Mouse (Mus musculus) urinary bladder, postnatal 4 days (tissue): ENCODE measurements around the gene Fxyd2.

Experiments used
- DNase-seq, 2 experiments: peaks; one replicate each; pipeline ENCODE4 v3.0.0; 2021 to 2022; ENCODE audit warnings: low spot score in 2 of 2

Fxyd2 gene

GRCm38 (mm10) chr9:45429392-45429791 lies 29.9 kb downstream of the Fxyd2 start:
- no peak for DNase-seq

GRCm38 (mm10) chr9:45429951-45430697 lies 30.7 kb downstream of the Fxyd2 start:
- no peak for DNase-seq

GRCm38 (mm10) chr9:45430698-45430959 lies 31.2 kb downstream of the Fxyd2 start:
- DNase-seq, result no peak

- DNase-seq, result no peak
These were observed 31.7 kb downstream of the Fxyd2 start for GRCm38 (mm10) chr9:45431150-45431549.

- DNase-seq, result no peak
These were observed 33.2 kb downstream of the Fxyd2 start for GRCm38 (mm10) chr9:45432639-45433038.

- DNase-seq, result no peak
These were observed 33.6 kb downstream of the Fxyd2 start for GRCm38 (mm10) chr9:45433119-45433518.

- no peak for DNase-seq
These were observed 34.7 kb downstream of the Fxyd2 start for GRCm38 (mm10) chr9:45434171-45434570.

DNA sequence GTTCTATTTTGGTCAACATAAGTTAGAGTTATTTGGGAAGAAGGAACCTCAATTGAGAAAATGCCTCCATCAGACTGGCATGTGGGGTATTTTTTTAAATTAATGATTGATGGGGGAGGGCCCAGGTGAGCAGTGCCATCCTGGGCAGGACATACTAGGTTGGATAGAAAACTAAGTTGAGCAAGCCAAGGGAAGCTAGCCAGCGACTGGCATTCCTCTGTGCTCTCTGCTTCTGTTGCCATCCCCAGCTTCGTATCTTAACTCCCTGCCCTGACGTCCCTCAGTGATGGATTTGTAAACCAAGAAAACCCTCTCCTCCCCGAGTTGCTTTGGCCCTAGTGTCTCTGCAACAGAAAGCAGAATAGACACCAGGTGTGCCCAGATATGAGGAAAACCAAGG lies 39.6 kb downstream of the Fxyd2 start:
- no peak for DNase-seq

GRCm38 (mm10) chr9:45440083-45440784 lies 40.8 kb downstream of the Fxyd2 start:
- no peak for DNase-seq

- no peak for DNase-seq
These were observed 44.9 kb downstream of the Fxyd2 start for GRCm38 (mm10) chr9:45444251-45444798.

DNA sequence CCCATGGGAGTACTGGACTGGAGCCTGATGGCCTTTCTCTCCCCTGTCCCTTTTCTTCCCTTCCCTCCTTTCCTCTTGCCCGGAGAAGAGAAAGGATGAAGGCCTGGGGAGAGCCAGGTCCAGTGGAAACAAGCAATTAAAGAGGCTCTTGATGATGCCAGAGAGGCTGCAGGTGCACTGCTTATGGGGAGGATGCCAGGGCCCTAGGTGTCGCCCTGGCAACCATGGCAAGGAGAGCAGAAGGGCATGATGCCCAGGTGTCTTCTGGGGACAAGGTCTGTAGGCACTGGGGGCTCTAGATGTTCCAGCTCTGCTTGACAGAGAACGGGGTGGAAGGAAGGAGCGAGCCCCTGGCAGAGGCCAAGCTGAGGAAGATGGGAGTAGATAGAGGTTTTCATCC lies 50.2 kb downstream of the Fxyd2 start:
- DNase-seq, result no peak

DNA sequence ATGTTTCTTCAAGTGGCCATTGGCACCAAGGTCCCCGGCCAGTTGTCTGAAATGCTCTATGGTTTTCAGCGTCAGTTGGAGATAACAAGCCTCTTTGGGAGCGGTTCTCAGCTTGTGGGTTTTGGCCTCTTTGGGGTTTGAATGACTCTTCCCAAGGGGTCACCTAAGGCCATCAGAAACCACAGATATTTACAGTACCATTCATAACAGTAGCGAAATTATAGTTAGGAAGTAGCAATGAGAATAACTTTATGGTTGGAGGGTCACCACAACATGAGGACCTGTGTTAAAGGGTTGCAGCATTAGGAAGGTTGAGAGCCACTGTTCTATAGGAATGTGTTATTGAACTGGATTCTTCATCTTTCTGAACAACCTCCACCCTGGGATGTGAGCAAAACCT lies 51.9 kb downstream of the Fxyd2 start:
- no peak for DNase-seq

DNA sequence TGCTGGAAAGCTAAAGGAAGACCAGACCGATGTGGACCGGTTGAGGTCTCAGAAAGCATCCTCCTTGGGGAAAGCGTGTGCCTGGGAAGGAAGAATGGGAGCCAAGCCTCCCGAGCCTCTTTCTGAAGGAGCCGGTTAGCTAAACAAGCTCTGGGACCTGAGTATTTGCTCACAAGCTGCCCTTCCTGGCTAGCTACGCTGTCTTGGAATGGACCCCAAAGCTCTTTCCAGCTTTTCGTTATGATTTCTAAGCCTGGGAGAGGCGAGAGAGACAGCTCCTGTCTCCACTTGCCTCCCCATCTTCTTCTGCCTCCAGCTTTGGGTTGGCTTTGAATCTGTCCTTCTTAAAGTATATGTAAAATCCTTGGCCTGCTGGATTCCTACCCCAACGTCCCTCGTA lies 54.6 kb downstream of the Fxyd2 start:
- DNase-seq, result no peak

DNA sequence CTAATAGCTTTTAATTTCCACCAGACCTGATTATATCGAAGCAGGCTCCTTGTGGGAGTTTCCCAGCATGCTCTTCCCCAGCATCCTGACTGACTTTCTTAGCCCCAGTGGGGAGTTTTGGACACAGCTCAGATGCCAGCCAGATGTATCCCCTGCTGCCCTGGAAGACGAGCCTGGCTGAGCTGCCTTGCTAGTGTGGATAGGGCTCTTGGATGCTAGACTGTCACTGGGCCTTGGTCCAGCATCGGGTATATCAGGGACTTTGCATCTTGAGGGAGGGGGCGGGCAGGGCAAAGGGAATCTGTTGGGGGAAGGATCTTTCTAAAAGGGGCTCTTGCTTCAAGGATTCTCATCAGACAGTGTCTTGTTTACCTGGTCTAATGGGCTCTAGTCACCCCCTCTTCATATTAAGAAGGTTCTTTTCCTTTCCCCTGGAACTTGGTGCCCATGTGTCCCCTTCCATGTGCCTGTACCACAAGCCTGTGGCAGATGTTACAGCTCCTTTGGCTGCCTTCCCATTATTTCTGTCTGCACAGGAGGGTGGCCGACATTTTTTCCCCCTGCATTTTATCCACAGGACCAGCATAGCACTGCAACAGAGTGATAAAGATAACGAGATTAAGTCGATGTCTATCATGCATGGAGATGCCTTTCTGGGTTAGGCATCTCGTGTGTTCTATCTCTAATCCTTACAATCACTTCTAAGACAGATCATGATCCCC lies 55.6 kb downstream of the Fxyd2 start:
- DNase-seq, result no peak

DNA sequence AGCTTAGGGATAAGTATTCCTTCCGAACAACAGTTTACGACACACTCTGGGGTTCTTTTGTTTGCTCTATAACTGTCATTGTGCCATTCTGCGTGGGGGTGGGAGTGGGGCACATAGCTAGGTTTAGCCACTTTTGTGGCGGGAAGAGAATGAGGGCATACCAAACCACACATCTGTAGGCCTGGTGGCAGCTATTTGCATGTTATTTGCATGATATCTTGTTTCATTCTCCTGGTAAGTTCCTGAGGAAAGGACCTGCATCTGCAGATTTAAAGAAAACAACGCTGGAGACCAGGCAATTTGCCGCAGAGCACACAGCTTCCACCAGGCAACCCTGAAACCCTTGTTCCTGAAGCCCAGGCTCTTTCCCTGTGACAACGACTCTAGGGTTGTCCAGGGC lies 57.7 kb downstream of the Fxyd2 start:
- DNase-seq, result no peak

- DNase-seq, result no peak
These were observed 58.9 kb downstream of the Fxyd2 start for GRCm38 (mm10) chr9:45458363-45458762.
